Mouse (Mus musculus) neural tube, embryonic 10.5 days (tissue): ENCODE measurements around the gene Gm49384.
"Not testable (repeated sequence)": the region's sequence is repeated elsewhere in the genome, so short reads cannot be mapped to it uniquely, and the experiment has no call there.

Source experiments
- DNase-seq: peaks from one replicate; pipeline ENCODE4 v3.0.0-alpha.2; 2017; ENCODE audit warnings: low spot score; ENCODE audit errors: extremely low spot score

The Gm49384 gene

GRCm38 (mm10) chr12:69168461-69169106 is 35.5 kb downstream of the Gm49384 start, which contains the start of gene Lrr1:
Gene Lrr1, plus strand, starts transcription at chr12:69168814.
- peak; percentile 91 for DNase-seq

- no peak for DNase-seq
Measured at GRCm38 (mm10) chr12:69167656-69168460, 36.2 kb downstream of the Gm49384 start.

GRCm38 (mm10) chr12:69166861-69167581 is 37.0 kb downstream of the Gm49384 start:
- not testable (repeated sequence) for DNase-seq

- no peak for DNase-seq
Measured at GRCm38 (mm10) chr12:69164904-69165303, 39.2 kb downstream of the Gm49384 start.

GRCm38 (mm10) chr12:69163586-69163985 is 40.5 kb downstream of the Gm49384 start:
- not testable (repeated sequence) for DNase-seq

- not testable (repeated sequence) for DNase-seq
Measured at GRCm38 (mm10) chr12:69160677-69161076, 43.4 kb downstream of the Gm49384 start.

GRCm38 (mm10) chr12:69159578-69159940 is 44.5 kb downstream of the Gm49384 start:
- DNase-seq = no peak

GRCm38 (mm10) chr12:69158765-69159577 is 45.1 kb downstream of the Gm49384 start, which contains the start of gene Rps29:
Gene Rps29, minus strand, starts transcription at chr12:69159186.
- DNase-seq = peak; percentile 99

- DNase-seq = no peak
Measured at GRCm38 (mm10) chr12:69158366-69158764, 45.7 kb downstream of the Gm49384 start.

GRCm38 (mm10) chr12:69157107-69157506 is 47.0 kb downstream of the Gm49384 start:
- DNase-seq = no peak

- no peak for DNase-seq
Measured at GRCm38 (mm10) chr12:69156436-69156835, 47.6 kb downstream of the Gm49384 start.

- no peak for DNase-seq
Measured at GRCm38 (mm10) chr12:69155923-69156322, 48.1 kb downstream of the Gm49384 start.

GRCm38 (mm10) chr12:69150049-69150448 is 54.0 kb downstream of the Gm49384 start:
- DNase-seq = no peak

- no peak for DNase-seq
Measured at GRCm38 (mm10) chr12:69147166-69147735, 56.8 kb downstream of the Gm49384 start.

- DNase-seq = no peak
Measured at GRCm38 (mm10) chr12:69143460-69143859, 60.6 kb downstream of the Gm49384 start.

GRCm38 (mm10) chr12:69139841-69140240 is 64.2 kb downstream of the Gm49384 start:
- no peak for DNase-seq
